Mouse (Mus musculus): Measurements from ENCODE around the gene Olfr566. TPM values are rescaled to one million over a fixed set of nuclear protein-coding genes. Genes with fewer than 3 reads are reported as not detected.

Olfr566 gene
- not detected in 2 replicates for polyA plus RNA-seq (2014; fragmentation: Nextera tagmentation; extraction: Ambion mirVana)

DNA sequence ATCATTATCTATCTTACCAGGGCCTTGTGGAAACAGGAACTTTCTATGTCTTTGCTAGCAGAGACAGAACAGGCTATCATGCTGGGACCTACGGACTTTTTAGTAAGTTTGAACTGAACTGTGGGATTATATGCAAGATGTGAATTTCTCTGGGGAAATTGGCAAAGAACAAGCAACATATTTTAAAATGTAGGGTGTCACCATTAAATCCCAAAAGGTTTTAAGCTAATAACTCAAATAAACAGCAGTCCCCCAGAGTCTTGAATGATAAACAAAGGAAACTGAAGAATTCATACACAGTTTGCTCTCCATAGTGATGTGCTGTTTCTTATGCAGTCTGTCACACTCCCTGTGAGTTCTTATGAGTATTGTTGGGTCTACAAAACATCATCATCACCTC lies at the start of gene Olfr566:
Olfr566 (minus strand) TSS at position 101 of the 400 bp plus-strand sequence.
- 82% methylated on average over 1 of the region's 1 CpGs for WGBS
- H3K4me2 ChIP-seq (replicated peaks; ENCODE audit: low read depth, low read length), result no peak within 1 kb of the TSS
- H3K4me3 ChIP-seq (ENCODE audit: low read depth, low read length), result no peak within 1 kb of the TSS
- H3K36me3 ChIP-seq (ENCODE audit: control insufficient read depth, insufficient read depth, low read length), result no peaks in the 10 kb centered on the region
- no peak within 1 kb of the TSS for H3K9ac ChIP-seq (ENCODE audit: low read depth, low read length)
- H3K27me3 ChIP-seq (ENCODE audit: control insufficient read depth, insufficient read depth, low read length), result no peaks in the 10 kb centered on the region
- no peaks in the 10 kb centered on the region for H3K9me3 ChIP-seq (ENCODE audit: control insufficient read depth, low read length)
- H3K4me1 ChIP-seq (replicated peaks; ENCODE audit: control insufficient read depth, insufficient read depth, low read length), result no peaks in the 10 kb centered on the region
- ATAC-seq (ENCODE audit: low FRiP score) (no peak), DNase-seq (ENCODE audit: low spot score) (no peak)
- H3K27ac ChIP-seq (ENCODE audit: low read depth, low read length), result no peak within 1 kb of the TSS

DNA sequence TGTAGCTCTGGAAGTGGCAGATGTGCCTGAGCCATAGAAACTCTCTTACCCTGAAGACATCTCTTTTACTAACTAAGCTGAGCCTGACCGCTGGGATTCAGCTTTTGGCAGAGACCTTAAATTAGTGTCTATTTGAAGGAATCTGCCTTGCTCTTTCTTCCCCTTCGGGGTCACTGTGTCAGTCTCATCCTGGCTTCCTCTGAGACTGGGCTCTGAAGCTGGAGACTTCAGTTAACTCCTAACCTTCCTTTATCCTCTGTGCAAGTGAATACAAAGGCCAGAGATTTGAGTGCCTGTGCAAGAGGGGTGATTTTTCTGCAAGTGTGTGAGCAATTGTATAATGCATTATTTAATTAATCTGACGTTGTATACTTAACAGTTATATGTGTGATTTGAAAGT lies 32.2 kb upstream of the Olfr566 start, which contains the start of gene Olfr569:
Olfr569 (minus strand) TSS at position 101 of the 400 bp plus-strand sequence.
- no peaks in the 10 kb centered on the region for H3K27me3 ChIP-seq (ENCODE audit: control insufficient read depth, insufficient read depth, low read length)
- no peak for ATAC-seq (ENCODE audit: low FRiP score)
- no peak within 1 kb of the TSS for H3K27ac ChIP-seq (ENCODE audit: low read depth, low read length)
- no peaks in the 10 kb centered on the region for H3K9me3 ChIP-seq (ENCODE audit: control insufficient read depth, low read length)
- WGBS, result 70% methylated on average over 3 of the region's 3 CpGs
- no peaks in the 10 kb centered on the region for H3K36me3 ChIP-seq (ENCODE audit: control insufficient read depth, insufficient read depth, low read length)
- no peak for DNase-seq (ENCODE audit: low spot score)
- H3K4me2 ChIP-seq (replicated peaks; ENCODE audit: low read depth, low read length), result no peak within 1 kb of the TSS
- H3K4me1 ChIP-seq (replicated peaks; ENCODE audit: control insufficient read depth, insufficient read depth, low read length), result no peaks in the 10 kb centered on the region
- H3K4me3 ChIP-seq (ENCODE audit: low read depth, low read length), result no peak within 1 kb of the TSS
- no peak within 1 kb of the TSS for H3K9ac ChIP-seq (ENCODE audit: low read depth, low read length)

- no peak within 1 kb of the TSS for H3K9ac ChIP-seq (ENCODE audit: low read depth, low read length)
- H3K4me1 ChIP-seq (replicated peaks; ENCODE audit: control insufficient read depth, insufficient read depth, low read length), result no peaks in the 10 kb centered on the region
- H3K9me3 ChIP-seq (ENCODE audit: control insufficient read depth, low read length), result no peaks in the 10 kb centered on the region
- H3K27me3 ChIP-seq (ENCODE audit: control insufficient read depth, insufficient read depth, low read length), result no peaks in the 10 kb centered on the region
- no peaks in the 10 kb centered on the region for H3K36me3 ChIP-seq (ENCODE audit: control insufficient read depth, insufficient read depth, low read length)
- no peak for DNase-seq (ENCODE audit: low spot score)
- H3K27ac ChIP-seq (ENCODE audit: low read depth, low read length), result no peak within 1 kb of the TSS
- no peak within 1 kb of the TSS for H3K4me2 ChIP-seq (replicated peaks; ENCODE audit: low read depth, low read length)
- no peak within 1 kb of the TSS for H3K4me3 ChIP-seq (ENCODE audit: low read depth, low read length)
- ATAC-seq (ENCODE audit: low FRiP score), result no peak
Measured at GRCm38 (mm10) chr7:102876822-102877221, 18.3 kb upstream of the Olfr566 start, which contains the start of gene Olfr568. Olfr568 (plus strand) TSS chr7:102877122.

DNA sequence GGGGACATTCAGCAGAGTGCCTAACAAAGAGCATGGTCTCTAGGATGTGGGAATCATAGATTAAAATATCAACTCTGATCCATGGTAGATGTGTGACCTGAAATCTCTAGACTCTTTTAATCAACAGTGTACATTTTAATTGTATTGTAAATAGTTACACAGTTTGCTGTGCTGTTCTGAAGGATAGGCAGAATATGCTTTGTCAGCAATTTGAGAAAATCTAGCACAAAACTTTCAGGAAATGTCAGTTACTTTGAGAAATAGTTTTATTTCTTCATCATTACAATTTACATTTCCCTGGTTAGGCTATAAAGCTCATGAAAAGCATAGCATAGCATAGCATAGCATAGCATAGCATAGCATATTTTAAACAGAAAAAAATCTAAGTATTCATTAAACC lies 2.8 kb downstream of the Olfr566 start:
- Histone ChIP-seq H3K27ac (ENCODE audit: low read depth, low read length) (no peak overlapping the region), H3K9me3 (ENCODE audit: control insufficient read depth, low read length) (no peaks in the 10 kb centered on the region), H3K4me1 (replicated peaks; ENCODE audit: control insufficient read depth, insufficient read depth, low read length) (no peaks in the 10 kb centered on the region), H3K27me3 (ENCODE audit: control insufficient read depth, insufficient read depth, low read length) (no peaks in the 10 kb centered on the region), H3K4me3 (ENCODE audit: low read depth, low read length) (no peak overlapping the region), H3K36me3 (ENCODE audit: control insufficient read depth, insufficient read depth, low read length) (no peaks in the 10 kb centered on the region), H3K4me2 (replicated peaks; ENCODE audit: low read depth, low read length) (no peak overlapping the region), H3K9ac (ENCODE audit: low read depth, low read length) (no peak overlapping the region)
- DNase-seq (ENCODE audit: low spot score), result no peak
- no peak for ATAC-seq (ENCODE audit: low FRiP score)

Other genes with a start within 250 kb of the Olfr566 start
- not detected in 2 replicates for gene Olfr553, start 240.5 kb downstream of the Olfr566 start, polyA plus RNA-seq (2014; fragmentation: Nextera tagmentation; extraction: Ambion mirVana)
- not detected in 2 replicates for gene Olfr554, start 220.3 kb downstream of the Olfr566 start, polyA plus RNA-seq (2014; fragmentation: Nextera tagmentation; extraction: Ambion mirVana)
- not detected in 2 replicates for gene Olfr555, start 199.9 kb downstream of the Olfr566 start, polyA plus RNA-seq (2014; fragmentation: Nextera tagmentation; extraction: Ambion mirVana)
- gene Olfr556, start 193.9 kb downstream of the Olfr566 start, polyA plus RNA-seq (2014; fragmentation: Nextera tagmentation; extraction: Ambion mirVana), result not detected in 2 replicates
- gene Trim68, start 171.4 kb downstream of the Olfr566 start, polyA plus RNA-seq (2014; fragmentation: Nextera tagmentation; extraction: Ambion mirVana), result 9.3 and 9.5 TPM in 2 replicates
- not detected in 2 replicates for gene Olfr557, start 162.9 kb downstream of the Olfr566 start, polyA plus RNA-seq (2014; fragmentation: Nextera tagmentation; extraction: Ambion mirVana)
- 0.15 TPM in 1 of 2 replicates, not detected in the other for gene Olfr558, start 156.6 kb downstream of the Olfr566 start, polyA plus RNA-seq (2014; fragmentation: Nextera tagmentation; extraction: Ambion mirVana)
- gene Olfr33, start 139.7 kb downstream of the Olfr566 start, polyA plus RNA-seq (2014; fragmentation: Nextera tagmentation; extraction: Ambion mirVana), result not detected in 2 replicates
- not detected in 2 replicates for gene Olfr559, start 131.3 kb downstream of the Olfr566 start, polyA plus RNA-seq (2014; fragmentation: Nextera tagmentation; extraction: Ambion mirVana)
- not detected in 2 replicates for gene Olfr560, start 99.4 kb downstream of the Olfr566 start, polyA plus RNA-seq (2014; fragmentation: Nextera tagmentation; extraction: Ambion mirVana)
- gene Olfr78, start 99.3 kb downstream of the Olfr566 start, polyA plus RNA-seq (2014; fragmentation: Nextera tagmentation; extraction: Ambion mirVana), result 0.14 TPM in 1 of 2 replicates, not detected in the other
- gene Olfr561, start 87.5 kb downstream of the Olfr566 start, polyA plus RNA-seq (2014; fragmentation: Nextera tagmentation; extraction: Ambion mirVana), result not detected in 2 replicates
- not detected in 2 replicates for gene Olfr564, start 55.3 kb downstream of the Olfr566 start, polyA plus RNA-seq (2014; fragmentation: Nextera tagmentation; extraction: Ambion mirVana)
- gene Olfr568, start 18.4 kb upstream of the Olfr566 start, polyA plus RNA-seq (2014; fragmentation: Nextera tagmentation; extraction: Ambion mirVana), result not detected in 2 replicates
- gene Olfr569, start 32.1 kb upstream of the Olfr566 start, polyA plus RNA-seq (2014; fragmentation: Nextera tagmentation; extraction: Ambion mirVana), result not detected in 2 replicates
- not detected in 2 replicates for gene Olfr570, start 35.8 kb upstream of the Olfr566 start, polyA plus RNA-seq (2014; fragmentation: Nextera tagmentation; extraction: Ambion mirVana)
- gene Olfr571, start 58.8 kb upstream of the Olfr566 start, polyA plus RNA-seq (2014; fragmentation: Nextera tagmentation; extraction: Ambion mirVana), result not detected in 2 replicates
- not detected in 2 replicates for gene Olfr572, start 65.6 kb upstream of the Olfr566 start, polyA plus RNA-seq (2014; fragmentation: Nextera tagmentation; extraction: Ambion mirVana)
- not detected in 2 replicates for gene Olfr573-ps1, start 83.8 kb upstream of the Olfr566 start, polyA plus RNA-seq (2014; fragmentation: Nextera tagmentation; extraction: Ambion mirVana)
- gene Olfr574, start 89.7 kb upstream of the Olfr566 start, polyA plus RNA-seq (2014; fragmentation: Nextera tagmentation; extraction: Ambion mirVana), result not detected in 2 replicates
- not detected in 2 replicates for gene Olfr575, start 100.0 kb upstream of the Olfr566 start, polyA plus RNA-seq (2014; fragmentation: Nextera tagmentation; extraction: Ambion mirVana)
- not detected in 2 replicates for gene Olfr576, start 103.9 kb upstream of the Olfr566 start, polyA plus RNA-seq (2014; fragmentation: Nextera tagmentation; extraction: Ambion mirVana)
- not detected in 2 replicates for gene Olfr577, start 117.2 kb upstream of the Olfr566 start, polyA plus RNA-seq (2014; fragmentation: Nextera tagmentation; extraction: Ambion mirVana)
- not detected in 2 replicates for gene Olfr578, start 130.6 kb upstream of the Olfr566 start, polyA plus RNA-seq (2014; fragmentation: Nextera tagmentation; extraction: Ambion mirVana)
- not detected in 2 replicates for gene Olfr582, start 179.3 kb upstream of the Olfr566 start, polyA plus RNA-seq (2014; fragmentation: Nextera tagmentation; extraction: Ambion mirVana)
- not detected in 2 replicates for gene Olfr583, start 192.5 kb upstream of the Olfr566 start, polyA plus RNA-seq (2014; fragmentation: Nextera tagmentation; extraction: Ambion mirVana)
- not detected in 2 replicates for gene Olfr584, start 223.1 kb upstream of the Olfr566 start, polyA plus RNA-seq (2014; fragmentation: Nextera tagmentation; extraction: Ambion mirVana)
- gene Olfr585, start 239.0 kb upstream of the Olfr566 start, polyA plus RNA-seq (2014; fragmentation: Nextera tagmentation; extraction: Ambion mirVana), result not detected in 2 replicates

All from hindbrain, embryonic 11.5 days (tissue).